Mouse (Mus musculus) retina, postnatal 7 days (tissue): Measurements from ENCODE around the gene Vps52.
A peak's percentile ranks its signal among the peaks of the same experiment; 100 is the strongest.
"Not testable (repeated sequence)": the region's sequence is repeated elsewhere in the genome, so short reads cannot be mapped to it uniquely, and the experiment has no call there.

Source experiments
- DNase-seq: peaks from one replicate; pipeline ENCODE4 v3.0.0-alpha.2; 2012; ENCODE audit warnings: low read depth, low spot score

The Vps52 gene

DNA sequence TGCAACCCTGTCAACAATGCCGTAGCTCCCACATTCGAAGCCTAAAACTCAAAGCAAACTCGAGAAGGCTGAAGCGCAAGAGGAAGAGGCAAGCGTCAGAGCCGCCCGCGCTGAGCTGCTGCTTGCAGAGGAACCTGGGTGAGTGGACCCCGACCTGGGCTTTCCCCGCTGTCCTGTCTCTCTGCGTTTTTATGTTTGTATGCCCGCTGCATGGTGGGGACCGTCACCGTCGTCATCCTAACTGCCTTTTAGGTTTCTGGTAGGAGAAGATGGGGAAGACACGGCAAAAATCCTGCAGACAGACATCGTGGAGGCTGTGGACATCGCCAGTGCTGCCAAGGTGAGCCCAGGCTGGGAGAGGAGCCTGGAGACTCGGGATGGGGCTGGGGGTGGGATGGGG, 14.2 kb upstream of the Vps52 start:
- DNase-seq, result no peak

DNA sequence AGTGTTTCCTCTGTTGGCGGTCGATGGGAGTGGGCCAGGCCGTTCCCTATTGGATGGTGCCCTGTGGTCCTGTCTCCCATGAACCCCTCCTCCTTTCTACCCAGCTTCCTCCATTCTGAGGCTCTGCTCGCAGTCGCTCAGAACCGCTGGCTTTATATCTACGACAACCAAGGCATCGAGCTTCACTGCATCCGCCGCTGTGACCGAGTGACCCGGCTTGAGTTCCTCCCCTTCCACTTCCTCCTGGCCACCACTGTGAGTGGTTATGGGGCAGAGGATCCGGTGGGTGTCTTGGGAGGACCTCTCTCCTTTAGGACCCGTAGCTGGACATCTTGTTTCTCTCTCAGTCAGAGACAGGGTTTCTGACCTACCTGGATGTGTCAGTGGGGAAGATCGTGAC, 12.2 kb upstream of the Vps52 start:
- DNase-seq, result no peak

DNA sequence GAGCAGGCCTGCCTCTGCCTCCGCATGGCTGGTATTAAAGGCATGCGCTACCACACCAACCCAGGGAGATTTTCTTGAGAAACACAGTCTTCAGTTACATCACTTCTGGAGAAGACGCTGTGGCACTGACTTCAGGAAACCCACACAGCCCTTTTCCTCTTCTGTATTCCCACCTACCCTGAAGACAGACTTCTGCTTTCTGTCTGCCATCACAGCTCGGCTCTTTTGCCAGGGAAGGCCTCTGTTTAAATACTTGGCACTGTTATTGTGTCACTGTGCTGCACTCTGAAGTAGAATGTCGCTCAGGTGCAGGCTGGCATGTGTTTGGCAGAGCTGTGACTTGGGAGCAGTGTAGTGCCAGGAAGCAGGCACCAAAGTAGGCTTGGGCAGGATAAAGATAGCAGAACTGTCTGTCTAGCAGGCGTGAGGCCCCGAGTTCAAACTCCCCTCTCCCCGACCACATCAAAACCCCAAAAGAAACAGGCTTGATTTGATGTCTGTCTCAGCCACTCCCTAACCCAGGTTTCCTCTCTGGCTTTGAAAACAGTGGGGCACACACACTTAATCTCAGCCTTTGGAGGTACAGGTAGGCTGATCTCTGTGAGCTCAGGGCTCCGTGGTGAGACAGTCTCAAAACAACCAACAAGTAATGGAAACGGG, 8.1 kb upstream of the Vps52 start:
- DNase-seq, result no peak

DNA sequence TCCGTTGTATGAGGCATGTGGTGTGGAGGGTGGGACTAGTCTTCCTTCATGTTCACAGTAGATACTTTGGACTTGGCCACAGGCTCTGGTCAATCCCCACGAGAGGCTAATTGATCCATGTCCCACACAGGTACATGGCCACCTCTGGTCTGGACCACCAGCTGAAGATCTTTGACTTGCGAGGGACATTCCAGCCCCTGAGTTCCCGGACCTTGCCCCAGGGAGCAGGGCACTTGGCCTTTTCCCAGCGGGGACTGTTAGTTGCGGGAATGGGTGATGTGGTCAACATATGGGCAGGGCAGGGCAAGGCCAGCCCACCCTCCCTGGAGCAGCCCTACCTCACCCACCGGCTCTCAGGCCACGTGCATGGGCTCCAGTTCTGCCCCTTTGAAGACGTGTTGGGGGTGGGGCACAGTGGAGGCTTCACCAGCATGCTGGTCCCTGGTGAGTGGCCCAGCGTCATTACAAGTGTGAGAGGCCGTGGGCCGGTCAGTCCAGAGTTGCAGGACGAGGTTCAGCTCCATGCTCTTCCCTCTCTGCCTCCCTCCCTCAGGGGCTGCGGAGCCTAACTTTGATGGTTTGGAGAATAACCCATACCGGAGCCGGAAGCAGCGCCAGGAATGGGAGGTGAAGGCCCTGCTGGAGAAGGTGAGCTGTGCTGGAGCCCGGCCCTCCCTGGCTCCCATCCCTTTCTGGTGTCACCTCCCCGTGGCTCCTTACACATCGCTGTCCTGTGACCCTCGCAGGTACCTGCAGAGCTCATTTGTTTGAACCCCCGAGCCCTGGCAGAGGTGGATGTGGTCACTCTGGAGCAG, 7.3 kb upstream of the Vps52 start:
- no peak for DNase-seq

DNA sequence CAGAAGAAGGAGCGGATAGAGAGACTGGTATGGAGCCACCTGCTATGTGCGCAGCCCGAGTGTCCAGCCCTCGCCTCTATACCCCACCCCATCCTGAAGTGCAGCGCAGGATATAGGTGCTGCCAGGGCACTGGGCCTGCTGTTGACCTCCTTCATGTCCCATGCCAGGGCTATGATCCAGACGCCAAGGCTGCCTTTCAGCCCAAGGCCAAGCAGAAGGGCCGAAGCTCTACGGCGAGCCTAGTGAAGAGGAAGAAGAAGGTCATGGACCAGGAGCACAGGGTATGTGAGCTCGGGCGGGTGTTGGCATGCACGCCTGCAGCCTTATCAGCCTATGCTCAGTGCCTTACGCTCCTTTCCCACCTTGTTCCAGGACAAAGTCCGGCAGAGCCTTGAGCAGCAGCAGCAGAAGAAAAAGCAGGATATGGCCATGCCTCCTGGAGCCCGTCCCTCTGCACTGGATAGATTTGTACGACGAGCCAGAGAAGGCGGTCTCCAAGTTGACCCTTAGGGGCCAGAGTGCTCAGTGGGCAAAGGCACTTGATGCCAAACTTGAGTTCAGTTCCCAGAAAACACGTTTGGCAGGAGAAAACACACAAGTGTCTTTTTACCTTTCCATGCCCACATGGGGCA, 6.6 kb upstream of the Vps52 start:
- DNase-seq, result no peak

DNA sequence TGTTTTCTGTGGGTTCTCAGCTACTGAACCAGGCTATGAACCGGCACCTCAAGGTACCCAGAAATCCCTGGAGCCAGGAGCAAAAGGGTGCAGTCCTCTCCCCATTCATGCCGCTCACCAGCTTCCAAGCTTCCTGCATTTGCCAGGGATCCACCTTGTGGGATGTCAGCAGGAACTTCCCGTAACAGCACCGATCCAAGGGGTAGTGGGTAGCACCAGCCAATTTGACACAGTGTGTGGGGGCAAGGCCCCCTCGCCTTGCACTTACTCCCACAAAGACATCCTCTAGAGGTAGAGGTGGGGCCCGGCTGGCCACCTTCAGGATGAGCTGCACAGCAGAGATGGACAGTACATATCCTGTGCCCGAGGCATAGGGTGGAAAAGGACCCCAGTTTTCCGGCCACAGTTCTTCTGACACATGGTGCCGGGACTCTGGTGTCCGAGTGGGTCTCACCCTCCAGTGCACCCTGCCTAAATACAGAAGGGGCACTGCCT, 5.4 kb upstream of the Vps52 start:
- DNase-seq, result no peak

DNA sequence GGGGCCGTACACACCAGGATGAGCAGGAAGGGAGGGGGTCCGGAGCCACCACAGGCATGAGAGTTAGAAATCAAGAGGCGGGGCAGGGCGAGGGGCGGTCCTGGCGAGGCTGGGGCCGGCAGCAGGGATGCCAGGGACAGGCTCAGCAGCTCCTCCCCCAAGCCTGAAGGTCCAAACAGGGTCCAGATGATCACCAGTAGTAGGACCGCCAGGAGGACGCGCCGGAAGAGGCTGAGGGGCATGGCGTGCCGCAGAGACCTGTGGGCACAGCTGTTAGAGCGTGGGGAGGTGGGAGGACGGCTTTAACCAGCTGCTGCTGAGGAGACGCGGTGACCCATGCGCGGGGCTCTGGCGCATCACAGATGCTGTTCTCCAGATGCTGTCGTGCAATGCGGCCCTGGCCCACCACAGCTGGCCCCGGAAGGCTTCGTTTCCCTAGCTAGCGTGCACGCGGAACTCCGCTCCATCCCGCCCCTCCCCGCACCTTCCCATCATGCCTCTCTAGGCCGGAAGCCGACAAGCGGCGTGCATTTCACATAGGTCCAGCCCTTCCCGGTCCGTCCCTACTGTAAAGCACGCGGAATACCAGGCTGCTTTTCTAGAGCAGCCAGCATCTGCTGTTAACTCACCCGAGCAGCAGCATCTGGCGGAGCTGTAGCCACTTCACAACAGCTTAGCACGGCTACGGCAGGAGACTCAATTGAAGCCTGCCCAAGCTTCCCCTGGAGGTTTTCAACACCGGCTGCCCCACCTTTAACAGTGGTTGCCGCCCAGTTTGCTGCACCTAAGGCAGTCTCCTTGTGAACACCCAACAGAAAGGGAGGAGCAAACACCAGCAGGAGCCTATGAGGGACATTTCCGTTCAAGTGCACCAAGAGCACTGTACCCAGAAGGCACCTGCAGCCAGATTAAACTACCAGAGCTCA, 4.3 kb upstream of the Vps52 start, which contains the start of gene B3galt4:
B3galt4 (minus strand) TSS at position 468 of the 926 bp plus-strand sequence.
- DNase-seq, result peak; percentile 72

DNA sequence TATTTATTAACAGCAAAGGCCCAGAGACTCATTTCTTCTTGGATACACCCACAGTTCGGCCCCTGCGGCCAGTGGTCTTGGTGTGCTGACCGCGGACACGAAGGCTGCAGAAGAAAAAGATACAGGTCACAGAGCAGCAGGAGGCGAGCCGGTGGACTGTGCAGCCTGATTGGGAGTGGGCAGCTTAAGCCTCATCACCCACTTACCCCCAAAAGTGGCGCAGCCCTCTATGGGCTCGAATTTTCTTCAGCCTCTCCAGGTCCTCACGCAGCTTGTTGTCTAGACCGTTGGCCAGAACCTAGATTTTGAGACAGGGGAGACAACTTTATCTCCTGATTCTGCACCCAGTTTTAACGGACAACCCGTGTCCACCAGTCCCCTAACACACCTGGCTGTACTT, 3.6 kb upstream of the Vps52 start:
- not testable (repeated sequence) for DNase-seq

DNA sequence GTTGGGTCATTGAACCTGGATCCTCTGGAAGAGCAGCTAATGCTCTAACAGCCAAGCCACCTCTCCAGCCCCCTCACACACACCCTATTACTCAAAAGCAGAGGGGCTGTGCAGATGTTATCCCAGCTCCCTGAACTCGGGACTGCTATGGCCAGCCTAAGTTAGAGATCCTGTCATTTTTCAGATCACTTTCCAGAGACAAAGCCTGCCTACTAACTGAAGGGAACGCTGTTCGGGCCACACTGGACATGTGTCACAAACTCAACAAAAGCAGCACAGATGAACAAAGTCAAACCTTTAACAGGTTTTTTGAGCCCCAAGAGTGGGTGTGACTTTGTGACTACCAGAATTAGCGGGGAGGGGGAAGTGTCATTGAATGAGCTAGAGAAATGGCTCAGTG, 2.7 kb upstream of the Vps52 start:
- DNase-seq, result no peak

DNA sequence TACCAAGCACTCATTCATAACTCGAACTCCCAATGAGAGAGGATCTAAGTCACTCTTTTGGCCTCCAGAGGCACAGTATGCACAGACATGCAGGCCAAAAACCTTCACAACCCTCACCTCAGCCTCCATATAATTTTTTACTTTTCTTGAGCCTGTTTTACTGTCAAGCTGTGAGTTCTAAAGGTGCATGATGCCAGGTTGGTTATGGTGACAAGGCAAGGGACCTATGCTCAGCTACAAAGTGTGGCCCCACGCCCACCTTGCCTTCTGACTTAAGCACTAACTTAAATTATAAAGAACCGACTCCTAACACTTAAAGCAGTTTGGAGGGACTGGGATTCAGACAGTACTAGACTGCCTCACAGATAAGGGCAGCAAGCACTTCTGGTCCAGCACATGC, 2.3 kb upstream of the Vps52 start:
- DNase-seq, result no peak

DNA sequence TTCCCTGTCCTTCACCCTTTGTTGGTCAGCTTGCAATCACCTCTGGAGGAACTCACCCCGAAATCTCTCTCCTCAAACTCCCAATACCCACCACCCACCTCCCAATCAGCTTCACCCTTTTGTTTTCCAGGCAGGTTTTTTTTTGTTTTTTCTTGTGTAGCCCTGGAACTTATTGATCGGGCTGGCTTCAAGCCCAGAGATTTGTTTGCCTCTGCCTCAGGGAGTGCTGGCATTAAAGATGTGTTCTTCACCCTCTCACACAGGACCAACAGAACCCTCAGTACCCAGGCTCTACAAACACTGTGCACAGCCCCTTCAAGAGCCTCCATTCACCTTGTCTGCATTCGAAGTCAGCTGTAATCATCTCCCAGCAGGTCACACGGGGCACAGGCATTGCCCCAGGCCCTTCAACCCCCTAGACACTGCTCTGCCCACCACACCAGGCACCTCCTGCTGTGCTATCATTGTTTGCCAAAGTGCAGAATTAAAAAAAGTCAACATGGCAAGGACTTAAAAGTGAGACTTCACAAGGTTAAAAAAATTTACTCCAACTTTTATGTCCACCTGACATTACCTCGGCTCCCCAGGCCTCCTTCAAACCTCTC, 1.5 kb upstream of the Vps52 start:
- DNase-seq, result no peak

DNA sequence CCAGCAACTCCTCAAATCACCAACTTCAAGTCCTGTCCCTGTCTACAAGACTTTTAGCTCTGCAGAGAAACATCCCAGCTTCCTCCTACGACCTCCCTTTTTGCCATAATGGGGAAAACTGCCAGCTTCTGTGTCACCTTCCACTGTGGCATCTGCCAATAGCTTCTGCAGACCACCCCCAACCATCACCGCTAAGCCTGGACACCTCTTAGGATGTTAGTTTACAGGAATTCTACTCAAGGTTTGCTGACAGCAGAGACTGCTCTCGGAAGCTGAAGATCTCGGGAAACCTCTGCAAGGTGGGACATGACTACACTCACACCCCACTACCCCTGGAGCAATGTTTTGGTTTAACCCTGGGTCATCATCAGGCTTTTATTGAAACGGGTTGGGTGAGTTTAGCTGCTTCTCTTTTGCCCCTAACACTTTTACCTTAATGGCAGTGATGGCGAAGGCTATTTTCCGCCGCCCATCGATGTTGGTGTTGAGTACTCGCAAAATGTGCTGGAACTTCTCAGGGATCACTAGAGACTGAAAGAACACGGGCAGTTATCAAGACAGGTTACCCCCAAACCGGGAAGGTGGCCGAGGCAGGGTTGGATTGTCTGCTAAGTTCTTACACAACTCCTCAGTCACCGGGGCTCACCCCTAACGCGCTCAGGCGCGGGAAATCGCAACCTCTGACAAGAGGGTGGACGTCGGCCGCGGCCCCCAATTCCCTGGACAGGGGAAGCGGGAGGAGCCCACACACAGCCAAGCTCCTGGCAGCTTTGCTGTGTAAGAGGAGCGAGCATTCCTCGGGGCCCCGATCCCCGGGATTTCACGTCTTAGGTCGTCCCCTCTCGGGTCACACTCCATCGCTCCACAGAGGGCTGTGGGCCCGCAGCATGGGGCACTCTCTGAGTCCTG, 712 bp upstream of the Vps52 start:
- no peak for DNase-seq

DNA sequence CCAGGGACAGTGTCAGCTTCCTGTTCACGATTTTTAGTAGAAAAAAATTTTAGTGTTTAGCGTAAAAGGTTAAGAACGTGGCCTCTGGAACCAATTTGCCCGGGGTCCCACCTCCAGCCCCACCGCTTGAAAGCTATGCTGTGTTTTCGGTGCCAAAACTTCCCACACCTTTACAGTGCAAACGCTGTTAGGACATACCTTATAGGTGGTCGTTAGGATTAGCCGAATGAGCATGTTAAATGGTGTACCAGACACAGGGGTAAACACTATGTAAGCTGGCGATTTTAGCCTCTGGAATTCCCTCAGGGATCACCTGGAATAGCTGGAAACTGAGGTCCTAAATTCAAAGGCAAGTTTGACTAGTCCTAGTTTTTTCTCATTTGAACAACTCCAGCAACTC, 724 bp downstream of the Vps52 start:
- no peak for DNase-seq

DNA sequence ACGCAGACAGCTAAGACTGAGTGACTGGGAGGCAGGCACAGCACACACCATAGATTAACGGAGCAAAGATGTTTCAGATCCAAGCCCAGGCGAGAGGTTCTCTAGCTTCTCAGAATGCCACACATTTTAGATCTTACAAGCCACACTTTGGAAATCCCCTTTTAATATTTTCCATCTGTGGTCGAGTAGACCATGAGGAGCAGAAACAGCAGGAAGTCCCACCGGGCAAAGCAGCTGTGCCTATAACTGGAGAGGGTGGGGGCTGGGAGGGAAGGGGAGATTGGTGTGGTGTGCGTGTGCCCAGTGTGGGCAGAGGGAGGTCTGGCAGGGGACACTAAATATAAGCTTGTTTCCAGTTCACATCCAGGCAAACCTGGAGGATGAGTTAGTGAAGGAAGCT, 1.9 kb downstream of the Vps52 start:
- DNase-seq, result no peak

DNA sequence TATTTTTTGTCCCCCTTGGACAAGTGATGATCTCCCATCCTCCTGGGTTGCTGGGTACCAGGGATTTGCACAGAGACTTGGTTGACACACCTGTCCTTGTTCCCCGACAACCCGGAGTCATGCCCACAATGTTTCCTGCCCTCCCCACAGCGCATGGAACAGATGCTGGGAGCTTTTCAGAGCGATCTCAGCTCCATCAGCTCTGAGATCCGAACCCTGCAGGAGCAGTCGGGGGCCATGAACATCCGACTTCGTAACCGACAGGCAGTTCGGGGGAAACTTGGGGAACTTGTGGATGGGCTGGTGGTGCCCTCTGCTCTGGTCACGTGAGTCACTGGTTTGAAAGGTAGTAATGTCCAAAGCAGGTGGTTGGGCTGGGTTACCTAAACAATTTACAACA, 2.8 kb downstream of the Vps52 start:
- no peak for DNase-seq

DNA sequence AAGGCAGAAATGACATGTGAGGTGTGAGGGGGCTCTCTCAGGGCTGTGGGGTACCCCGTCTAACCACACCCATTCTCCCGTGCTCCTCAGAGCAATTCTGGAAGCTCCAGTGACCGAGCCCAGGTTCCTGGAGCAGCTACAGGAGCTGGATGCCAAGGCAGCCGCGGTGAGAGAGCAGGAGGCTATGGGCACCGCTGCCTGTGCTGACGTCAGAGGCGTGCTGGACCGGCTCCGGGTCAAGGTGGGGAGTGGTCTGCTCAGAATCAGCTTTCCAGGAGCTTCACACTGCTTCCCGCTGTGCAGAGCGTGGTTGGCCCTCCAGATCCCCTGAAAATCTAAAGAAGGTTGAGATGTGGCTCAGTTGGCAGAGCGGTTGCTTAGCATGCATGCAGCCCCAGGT, 3.5 kb downstream of the Vps52 start:
- no peak for DNase-seq

DNA sequence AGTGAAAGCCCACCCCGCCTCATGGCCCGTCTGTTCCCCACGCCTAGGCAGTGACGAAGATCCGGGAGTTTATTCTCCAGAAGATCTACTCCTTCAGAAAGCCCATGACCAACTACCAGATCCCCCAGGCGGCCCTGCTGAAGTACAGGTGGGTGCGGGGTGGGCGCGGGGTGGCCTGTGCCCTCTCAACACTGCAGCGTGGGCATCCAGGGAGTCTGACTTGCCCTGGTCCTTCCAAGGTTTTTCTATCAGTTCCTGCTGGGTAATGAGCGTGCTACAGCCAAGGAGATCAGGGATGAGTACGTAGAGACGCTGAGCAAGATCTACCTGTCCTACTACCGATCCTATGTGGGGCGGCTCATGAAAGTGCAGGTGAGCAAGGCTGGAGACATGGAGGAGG, 4.3 kb downstream of the Vps52 start:
- no peak for DNase-seq

DNA sequence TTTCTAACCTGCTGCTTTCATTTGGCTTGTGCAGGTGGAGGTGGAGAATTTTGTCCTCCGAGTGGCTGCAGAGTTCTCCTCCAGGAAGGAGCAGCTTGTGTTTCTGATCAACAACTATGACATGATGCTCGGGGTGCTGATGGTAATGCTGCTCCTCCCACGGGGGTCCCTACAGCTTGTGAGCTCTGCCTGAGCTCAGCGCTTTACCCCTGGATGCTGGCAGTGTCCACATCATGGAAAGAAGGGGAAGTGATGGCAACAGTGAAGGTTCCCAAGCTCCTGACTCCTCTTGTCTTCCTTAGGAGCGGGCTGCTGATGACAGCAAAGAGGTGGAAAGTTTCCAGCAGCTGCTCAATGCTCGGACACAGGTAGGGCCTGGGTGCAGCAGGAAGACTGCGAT, 7.3 kb downstream of the Vps52 start:
- no peak for DNase-seq

DNA sequence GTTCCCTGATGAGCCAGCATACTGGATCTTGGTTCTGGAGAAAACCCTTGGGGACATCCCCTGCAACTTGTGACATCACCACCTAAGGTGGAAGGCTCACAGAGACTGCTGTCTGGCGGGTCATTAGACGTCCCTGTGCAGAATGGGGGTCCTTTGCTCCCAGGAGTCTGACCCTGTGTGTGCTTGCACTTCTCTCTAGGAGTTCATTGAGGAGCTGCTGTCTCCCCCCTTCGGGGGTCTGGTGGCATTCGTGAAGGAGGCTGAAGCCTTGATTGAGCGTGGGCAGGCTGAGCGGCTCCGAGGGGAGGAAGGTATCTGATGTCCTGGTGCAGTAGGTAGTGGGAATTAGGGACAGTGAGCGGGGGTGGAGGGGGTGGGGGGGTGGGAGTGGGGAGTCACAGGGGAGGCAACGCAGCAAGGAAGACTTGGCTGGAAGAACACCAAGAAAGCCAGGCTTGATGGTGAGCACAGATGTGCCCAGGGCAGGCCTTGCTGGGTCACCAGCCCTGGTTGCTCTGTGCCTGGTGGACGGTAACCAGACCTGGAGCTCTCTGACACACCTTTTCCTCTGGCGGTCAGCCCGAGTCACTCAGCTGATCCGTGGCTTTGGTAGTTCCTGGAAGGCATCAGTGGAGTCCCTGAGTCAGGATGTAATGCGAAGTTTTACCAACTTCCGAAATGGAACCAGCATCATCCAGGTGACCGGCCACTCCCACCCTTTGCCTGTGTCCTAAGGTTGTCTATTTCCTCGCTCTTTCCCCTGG, 9.7 kb downstream of the Vps52 start:
- no peak for DNase-seq
